Mouse (Mus musculus) gastrocnemius, postnatal 14 days (tissue): ENCODE measurements around the gene Creb3. TPM values are rescaled to one million over a fixed set of nuclear protein-coding genes. Genes with fewer than 3 reads are reported as not detected.
"Not testable (repeated sequence)": the region's sequence is repeated elsewhere in the genome, so short reads cannot be mapped to it uniquely, and the experiment has no call there.

Experiments used
- DNase-seq: peaks from one replicate; pipeline ENCODE4 v3.0.0; 2021; ENCODE audit warnings: mixed read lengths
- intact Hi-C: fragments of 180-260 bp; cut with DNase I; formaldehyde crosslinking; loops from one replicate; pipeline ENCODE4 v1.15.1; 2025; ENCODE audit warnings: low total_unique reads
- total RNA-seq, 2 experiments: library from RNA; stranded (reverse); gene quantifications; 2 replicates each; pipeline ENCODE4 v1.2.3; 2021

The Creb3 gene
- total RNA-seq, 2 experiments from 2014 or later: 38.7 to 45.6 TPM

DNA sequence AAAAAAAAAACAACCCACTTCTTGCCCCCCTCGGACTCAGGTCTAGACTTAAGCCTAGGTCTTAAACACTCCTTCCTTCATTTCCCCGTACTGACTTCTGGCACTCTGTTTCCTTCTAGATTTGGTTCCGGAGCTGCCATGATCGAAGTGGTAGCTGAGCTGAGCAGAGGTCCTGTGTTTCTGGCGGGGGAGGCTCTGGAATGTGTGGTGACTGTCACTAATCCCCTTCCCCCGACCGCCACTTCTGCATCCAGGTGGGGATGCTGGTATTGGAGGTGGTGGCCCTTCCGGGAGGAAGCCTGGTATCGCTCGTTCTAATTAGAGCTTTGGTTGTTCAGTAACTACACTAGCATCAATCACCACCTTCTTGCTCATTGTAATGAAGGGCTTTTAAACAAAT is 17.1 kb downstream of the Creb3 start:
- intact Hi-C loops: no loop called here
- no peak for DNase-seq

DNA sequence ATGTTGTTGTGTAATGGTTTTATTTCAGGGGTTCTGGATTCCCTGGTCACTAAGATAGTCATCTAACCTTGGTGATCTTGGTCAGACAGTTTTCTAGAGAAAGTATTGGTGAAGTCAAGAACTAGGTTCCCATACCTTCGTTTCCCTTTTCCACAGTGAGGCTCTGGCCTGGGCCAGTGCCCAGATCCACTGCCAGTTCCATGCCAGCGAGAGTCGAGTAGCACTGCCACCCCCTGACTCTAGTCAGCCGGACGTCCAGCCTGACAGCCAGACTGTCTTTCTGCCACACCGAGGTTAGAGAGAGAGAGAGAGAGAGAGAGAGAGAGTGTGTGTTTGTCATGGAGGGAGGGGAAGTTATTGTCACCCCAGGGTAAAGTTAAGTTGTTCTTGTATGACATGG is 17.6 kb downstream of the Creb3 start:
- DNase-seq: no peak
- intact Hi-C loops: no loop called here

DNA sequence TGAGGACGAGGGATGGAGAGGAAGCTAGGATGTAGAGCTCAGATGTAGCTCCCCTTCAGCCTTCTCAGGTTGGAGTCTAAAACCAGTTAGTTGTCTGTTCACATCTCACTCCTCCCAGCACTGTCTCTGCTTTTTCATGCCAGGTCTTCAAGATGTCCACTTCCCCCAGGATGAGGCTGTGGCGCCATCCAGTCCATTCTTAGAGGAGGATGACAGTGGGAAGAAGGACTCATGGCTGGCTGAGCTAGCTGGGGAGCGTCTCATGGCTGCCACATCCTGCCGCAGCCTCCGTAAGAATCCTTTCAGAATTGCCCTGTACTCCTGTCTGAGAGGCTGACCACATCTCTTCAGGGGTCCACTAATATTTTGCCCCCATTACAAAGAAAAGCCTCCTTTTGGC is 18.6 kb downstream of the Creb3 start:
- intact Hi-C loops: no loop called here

DNA sequence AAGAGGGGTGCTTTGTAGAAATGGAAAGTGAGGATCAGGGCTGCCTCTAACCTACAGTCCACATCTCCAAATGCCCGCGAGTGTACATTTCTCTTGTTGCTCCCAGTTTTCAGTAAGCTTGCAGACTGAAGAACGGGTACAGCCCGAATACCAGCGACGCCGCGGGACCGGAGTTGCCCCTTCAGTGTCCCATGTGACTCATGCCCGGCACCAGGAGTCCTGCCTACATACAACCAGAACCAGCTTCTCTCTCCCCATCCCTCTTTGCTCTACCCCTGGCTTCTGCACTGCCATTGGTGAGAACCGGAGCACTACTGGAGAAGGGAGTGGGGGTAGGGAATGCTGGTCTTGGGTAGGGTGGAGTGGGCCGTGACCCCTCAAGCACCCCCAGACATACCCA is 19.2 kb downstream of the Creb3 start:
- DNase-seq: no peak
- intact Hi-C loops: no loop called here

More for the DNA sequence above, 18.6 kb downstream of the Creb3 start:
- DNase-seq: no peak

DNA sequence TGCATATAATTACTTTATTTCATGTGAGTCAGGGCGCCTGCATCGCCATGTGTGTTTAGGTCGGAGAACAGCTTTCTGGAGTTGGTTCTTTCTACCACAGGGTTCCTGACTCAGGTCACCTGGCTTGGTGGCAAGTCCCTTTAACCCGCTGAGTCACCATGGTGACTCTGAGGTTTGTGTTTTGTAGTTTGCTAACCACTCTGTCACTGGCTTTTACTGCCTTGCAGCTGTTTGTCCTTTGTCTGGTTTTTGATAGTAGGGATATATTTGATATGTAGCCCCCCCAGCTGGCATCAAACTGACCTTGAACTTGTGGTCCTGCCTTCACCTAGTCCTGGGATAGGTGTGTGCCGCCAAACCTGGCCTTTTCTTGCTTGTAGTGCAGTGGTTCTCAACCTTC is 20.1 kb downstream of the Creb3 start:
- intact Hi-C loops: no loop called here
- DNase-seq: no peak

DNA sequence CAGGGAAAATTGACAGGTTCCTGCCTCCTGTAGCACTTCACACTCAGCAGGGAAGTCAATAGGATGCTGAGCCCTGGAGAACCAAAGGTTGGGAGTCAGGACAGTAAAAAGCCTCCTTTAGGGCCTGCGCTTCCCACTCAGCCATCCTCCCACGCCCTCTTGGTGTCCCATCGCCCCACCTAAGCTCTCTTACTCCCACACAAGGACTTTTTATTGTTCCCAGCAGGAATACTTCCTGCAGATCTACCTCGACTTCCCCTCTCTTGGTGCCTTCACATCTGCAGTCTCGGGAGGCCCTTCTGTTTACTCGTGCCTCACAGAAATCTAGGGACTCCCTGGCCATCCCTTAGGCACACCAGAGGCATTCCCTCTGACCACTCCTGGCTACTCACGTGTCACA is 21.3 kb downstream of the Creb3 start:
- intact Hi-C loops: no loop called here
- DNase-seq: no peak

DNA sequence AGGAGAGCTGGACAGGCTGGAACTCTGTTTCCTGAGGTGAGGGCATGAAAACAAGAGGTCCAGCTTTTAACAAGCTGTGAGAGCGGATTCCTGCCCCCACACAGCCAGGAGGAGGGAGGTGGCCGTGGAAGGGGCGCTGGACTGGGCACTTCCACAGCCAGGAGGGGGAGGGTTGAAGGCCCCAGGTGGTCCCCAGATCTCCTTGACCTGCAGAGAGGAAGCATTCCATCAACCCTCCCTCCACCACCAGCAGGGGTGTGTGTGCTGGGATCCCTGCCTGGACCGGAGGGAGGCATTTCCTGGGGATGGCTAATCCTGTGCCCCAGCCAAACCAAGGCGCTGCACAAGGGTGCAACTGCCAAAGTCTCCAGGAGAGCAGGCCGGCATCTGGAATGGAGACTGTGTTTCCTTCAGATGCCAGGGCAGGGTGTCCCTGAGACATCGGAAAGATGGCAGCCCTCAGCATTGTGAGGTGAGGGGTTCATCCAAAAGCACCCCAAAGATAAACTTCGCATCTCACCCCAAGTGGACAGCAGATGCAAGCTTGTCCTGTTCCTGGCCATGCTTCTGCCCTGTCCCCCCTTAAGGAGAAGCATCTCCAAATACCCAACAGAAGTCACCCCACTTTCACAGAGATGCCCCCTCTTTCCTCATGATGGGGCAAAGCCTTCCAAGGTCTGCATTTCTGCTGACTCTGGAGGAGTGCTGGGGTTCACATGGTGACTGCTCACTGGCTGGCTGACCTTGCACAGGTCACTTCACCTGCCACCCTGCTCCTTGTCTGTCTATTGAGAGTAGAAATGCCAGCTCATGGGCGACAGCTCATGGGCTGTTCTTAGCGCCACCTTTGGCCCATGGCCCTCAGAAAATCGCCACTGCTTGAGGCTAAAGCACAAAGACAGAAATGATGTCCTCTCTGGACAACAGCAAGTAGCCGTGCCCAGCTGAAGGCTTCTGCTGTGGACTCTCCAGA is 22.6 kb downstream of the Creb3 start, which contains the start of gene Msmp:
Gene Msmp, minus strand, starts transcription at position 51 of the 973 bp plus-strand sequence.
- no peak for DNase-seq
- intact Hi-C loops: no loop called here

DNA sequence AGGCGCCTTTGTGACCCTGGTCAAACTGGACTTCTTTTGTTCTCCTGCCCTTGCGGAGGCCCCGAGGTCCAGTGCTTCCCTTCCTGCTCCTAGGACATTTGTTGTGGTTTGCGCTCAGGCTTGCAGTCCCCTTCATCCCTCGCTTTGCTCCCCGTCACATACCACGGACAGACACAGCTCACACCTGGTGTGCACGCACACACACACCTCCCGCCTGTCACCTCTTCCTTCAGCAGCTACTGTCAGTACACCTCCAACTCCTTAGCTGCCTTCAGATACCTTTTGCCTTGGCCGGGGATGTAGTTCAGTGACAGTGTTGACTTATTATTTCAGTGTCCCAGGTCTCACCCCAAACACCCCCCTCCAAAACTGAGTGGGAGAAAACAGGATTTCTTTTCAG is 23.6 kb downstream of the Creb3 start:
- intact Hi-C loops: no loop called here
- no peak for DNase-seq

DNA sequence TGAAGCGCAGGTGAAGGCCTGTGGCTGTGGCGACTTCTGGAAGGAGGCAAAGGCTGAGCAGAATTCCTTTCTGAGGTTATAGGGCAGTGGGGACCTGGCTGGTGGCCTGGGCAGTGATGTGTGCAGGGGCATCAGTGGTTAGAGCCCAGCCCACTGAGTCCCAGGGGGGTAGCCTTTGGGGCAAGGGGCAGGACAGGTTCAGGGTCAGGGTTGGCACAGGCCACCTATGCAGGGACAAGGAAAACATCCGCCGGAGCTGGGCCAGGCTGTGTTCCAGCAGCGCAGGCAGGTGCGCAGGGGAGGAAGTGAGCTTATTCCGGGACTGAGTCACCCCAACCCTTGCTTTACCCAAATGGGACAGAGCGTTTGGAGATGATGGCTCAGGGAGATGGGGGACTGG is 24.3 kb downstream of the Creb3 start:
- intact Hi-C loops: no loop called here

DNA sequence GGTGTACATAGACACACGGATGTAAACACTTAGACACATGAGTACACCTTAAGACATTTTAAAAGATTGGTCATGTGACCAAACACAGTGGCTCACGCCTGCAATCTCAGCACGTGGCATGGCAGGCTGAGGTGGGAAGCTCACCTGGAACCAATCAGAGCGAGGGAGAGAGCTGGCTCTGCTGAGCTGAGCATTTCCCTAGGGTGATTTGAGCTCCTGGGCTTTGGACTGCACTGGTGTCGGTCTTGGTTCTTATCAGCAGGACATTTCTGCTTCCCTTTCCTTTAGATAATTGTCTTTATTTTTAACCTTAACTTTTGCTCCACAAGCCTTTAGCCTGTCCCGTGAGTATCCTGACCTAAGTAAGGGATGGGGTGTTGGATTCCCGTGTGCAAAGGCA is 25.5 kb downstream of the Creb3 start:
- DNase-seq: no peak
- intact Hi-C loops: no loop called here

More for the DNA sequence above, 24.3 kb downstream of the Creb3 start:
- DNase-seq: no peak

DNA sequence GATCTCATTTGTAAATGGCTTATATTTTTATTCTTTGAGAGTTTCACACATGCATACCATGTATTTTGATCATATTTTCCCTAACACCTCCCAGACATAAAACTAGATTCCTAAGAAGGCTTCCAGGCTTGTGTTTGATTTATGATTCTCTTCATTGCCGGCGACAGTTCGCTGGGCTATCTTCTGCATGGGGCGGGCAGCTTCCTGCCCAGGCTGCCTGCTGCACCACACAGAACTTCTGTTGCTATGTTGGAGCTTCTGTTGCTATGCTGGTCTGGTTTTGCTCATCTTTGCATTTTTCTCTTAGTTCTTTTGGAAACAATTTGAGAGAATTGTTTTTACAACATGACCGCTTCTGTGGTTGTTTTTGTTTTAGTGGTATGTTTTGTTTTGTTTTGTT is 29.4 kb downstream of the Creb3 start:
- no peak for DNase-seq
- intact Hi-C loops: no loop called here

DNA sequence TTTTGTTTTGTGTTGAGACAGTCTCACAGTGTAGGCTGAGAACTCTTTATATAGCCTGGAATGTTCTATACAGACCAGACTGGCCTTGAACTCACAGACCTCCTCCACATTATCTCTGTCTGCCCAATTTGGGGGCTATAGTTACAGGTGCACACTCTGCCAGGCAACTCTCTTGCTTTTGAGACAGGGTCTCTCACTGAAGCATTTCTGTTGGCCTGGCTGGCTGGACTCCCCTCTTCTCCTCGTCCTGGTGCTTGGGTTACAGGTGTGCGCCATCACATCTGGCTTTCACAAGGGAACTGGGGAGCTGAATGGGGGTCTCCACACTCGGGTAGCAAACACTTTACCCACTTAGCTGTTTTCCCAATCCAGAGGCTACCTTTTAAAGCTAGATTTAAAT is 29.8 kb downstream of the Creb3 start:
- intact Hi-C loops: no loop called here
- no peak for DNase-seq

DNA sequence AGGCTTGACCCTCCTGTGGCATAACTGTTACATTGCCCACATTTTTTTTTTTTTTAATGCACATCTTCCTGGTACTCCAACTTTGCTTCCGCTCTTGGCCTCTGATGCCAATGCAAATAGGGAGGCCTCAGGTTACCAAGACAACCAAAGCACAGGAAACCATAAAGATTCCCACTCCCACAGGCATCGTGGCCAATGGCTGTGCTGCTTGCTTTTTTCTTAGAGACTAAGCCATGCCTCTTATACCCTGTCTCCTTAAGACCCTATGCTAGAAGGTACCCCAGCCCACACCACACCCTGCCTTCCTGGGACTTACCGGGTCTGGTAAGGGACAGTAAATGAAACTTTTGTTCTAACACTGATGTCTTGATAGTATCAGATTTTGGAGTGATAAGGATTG is 31.3 kb downstream of the Creb3 start:
- intact Hi-C loops: no loop called here
- no peak for DNase-seq

DNA sequence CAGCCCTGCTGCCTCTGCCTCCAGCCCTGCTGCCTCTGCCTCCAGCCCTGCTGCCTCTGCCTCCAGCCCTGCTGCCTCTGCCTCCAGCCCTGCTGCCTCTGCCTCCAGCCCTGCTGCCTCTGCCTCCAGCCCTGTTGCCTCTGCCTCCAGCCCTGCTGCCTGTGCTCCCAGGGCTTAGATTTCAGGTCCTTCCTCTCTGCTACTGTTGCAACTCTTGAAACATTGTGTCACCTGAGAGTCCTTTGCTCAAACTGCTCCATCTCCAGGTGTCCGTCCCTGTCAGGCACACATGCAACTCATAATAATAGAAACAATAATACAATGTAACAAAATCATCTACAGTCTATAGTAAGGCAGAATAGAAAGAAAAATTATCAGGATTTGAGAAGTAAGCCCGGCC is 34.5 kb downstream of the Creb3 start:
- intact Hi-C loops, DNase-seq: not testable (repeated sequence)

DNA sequence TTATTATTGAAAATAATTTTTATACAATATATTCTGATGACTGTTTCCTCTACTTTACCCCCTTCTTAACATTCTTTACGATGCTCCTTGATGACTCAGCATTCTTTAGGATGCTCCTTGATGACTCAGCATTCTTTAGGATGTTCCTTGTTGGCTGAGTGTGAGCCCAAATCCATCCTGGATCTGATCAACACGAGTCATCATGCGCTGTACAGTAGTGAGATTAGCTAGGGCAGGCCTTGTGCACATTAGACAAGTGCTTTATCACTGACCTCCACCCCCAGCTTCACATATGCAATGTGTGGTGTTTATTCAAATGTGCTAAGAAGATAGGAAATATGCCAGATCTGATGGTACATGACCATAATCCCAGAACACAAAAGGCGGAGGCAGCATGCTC is 36.1 kb downstream of the Creb3 start:
- no peak for DNase-seq
- intact Hi-C loops: no loop called here

DNA sequence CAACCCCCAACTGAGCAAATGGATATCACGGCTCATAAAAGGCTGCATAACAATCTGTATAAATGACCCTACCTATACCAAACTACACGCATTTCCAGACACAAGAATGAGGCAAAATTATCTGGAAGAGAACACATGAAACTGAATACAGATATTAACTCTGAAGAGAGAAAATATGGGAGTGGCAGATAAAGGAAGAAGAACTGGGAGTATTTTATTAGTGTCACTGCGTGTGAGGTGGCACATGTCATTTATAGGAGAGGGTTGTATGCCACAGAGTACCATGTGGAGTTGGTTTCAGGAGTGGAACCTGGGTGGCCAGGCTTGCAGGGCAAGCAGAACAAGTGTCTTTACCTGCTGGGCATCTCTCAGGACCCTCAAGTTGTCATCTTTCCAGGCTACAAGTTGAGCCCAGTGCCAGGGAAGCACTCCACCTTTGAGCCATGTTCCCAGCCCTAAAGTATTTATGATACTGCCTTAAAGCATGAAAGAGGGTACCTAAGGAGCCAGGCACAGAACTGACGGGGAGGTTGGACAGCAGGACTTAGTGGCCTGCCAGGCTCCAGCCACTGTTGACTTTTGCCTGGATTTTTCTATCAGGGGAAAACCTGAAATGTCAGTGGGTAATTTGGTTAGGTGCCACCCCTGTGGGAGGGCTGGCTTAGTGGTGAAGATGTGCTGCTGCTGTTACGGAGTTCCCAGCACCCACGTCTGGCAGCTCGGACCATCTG is 36.7 kb downstream of the Creb3 start:
- intact Hi-C loops: no loop called here
- DNase-seq: no peak

DNA sequence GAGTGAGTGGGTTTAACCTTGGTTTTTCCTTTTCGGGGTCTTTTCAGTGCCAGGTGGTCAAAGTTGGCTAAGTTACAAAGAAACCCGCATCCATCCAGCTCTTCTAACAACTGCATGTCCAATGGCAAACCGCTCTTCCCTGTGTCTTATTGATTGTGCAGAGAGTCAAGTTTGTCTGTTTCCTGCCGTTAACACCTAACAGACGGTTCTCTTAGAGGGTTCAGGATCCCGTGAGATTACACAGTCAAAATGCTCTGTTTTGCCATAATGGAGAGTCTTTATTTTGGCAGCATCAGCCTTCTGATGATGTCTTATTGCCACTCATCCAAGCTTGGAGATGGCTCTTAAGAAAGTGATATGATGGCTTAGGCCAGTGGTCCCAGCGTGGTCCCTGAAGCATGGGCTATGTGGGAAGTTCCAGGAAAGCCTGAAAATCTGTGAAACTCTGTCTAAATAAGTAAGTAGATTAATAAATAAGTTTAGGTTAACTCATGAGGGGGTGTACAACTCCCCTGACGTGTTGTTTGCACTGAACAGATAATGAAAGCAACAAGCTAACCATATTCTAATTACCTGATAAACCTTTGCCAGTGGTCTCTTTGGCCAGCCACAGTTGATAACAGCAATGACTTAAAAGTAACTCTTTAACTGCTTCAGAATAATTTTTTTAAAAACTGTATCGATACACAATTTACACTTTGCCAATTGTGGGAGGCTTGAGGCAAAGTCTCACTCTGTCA is 38.2 kb downstream of the Creb3 start:
- DNase-seq: no peak
- intact Hi-C loops: no loop called here

DNA sequence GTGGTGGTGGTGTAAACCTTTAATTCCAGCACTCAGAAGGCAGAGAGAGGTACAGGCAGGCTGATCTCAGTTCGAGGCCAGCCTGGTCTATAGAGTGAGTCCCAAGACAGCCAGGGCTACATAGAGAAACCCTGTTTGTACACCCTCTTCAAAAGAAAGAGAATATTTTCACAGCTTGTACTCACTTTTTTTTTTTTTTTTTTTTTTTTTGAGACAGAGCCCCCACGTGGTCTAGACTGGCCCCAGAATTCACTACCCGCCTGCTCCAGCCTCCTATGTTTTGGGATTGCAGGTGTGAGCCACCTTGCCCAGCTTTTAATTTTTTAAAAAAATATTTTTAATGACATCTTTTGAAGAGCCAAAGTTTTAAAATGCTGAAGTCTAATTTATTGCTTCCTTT is 42.0 kb downstream of the Creb3 start:
- DNase-seq: no peak
- intact Hi-C loops: no loop called here

DNA sequence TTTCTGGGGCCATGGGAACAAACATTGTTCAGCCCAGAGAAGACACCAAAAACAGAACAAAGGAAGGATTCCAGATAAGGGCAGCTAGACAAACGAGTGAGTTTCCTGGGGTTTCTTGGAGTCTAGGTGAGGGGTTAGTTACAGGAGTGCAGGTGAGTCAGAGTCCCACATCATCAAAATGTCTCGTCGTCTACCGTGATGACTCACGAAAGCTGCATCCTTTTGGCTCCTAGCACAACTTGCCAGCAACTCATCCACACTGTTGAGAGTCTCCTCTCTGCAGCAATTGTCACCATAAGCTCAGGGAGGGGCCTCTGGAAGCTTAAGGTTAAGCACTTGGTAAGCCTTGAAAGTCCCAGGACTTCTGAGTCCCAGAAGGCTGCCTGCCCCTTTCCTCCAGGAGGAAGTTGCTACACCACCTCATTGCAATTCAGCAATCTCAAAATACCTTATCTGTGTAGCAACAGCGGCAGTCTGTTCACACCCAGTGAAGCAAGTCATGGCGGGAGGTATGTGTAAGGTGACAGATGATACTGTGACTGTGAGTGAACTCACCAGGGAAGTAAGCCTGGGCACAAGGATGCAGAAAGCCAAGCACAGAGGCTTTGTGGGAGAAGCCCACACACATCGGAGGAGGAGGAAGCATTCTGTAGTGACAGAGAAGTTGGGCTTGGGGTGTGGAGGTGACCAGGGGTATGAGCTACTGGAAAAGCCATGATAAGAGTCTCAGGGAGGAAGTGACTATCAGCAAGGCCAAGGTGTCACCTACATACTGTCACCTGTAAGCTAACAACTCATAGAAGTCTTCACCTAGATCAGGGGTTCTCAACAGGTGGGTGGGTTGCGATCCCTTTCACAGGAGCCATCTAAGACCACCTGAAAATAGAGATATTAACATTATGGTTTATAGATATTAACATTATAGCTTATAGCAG is 42.9 kb downstream of the Creb3 start:
- no peak for DNase-seq
- intact Hi-C loops: no loop called here
